Mouse (Mus musculus) limb, embryonic 13.5 days (tissue): ENCODE data around the gene Hmgb1. TPM values are rescaled to one million over a fixed set of nuclear protein-coding genes. Genes with fewer than 3 reads are reported as not detected.

ENCODE experiments used
- ATAC-seq: fragments of 200-750 bp; cut with Nextera tagmentation; 2 replicates; pipeline ENCODE4 v1.8.0; 2017; ENCODE audit warnings: low read depth, moderate number of reproducible peaks, moderate TSS enrichment; ENCODE audit not compliant: low FRiP score
- H3K27ac ChIP-seq: fragments of 300-500 bp; sonication (generic); 2 replicates; pipeline ENCODE4 v1.5.1; 2015; ENCODE audit warnings: inconsistent platforms, mild to moderate bottlenecking, moderate library complexity
- H3K27me3 ChIP-seq: fragments of 300-500 bp; sonication (generic); 2 replicates; pipeline ENCODE4 v1.6.1; 2015; ENCODE audit warnings: mild to moderate bottlenecking, inconsistent platforms
- H3K36me3 ChIP-seq: fragments of 300-500 bp; sonication (generic); 2 replicates; pipeline ENCODE4 v1.6.1; 2015; ENCODE audit warnings: inconsistent platforms, mild to moderate bottlenecking, moderate library complexity
- H3K4me1 ChIP-seq: fragments of 300-500 bp; sonication (generic); 2 replicates; pipeline ENCODE4 v1.6.1; 2015; ENCODE audit warnings: inconsistent platforms
- H3K4me2 ChIP-seq: fragments of 300-500 bp; sonication (generic); replicated peaks from 2 replicates; pipeline ENCODE4 v1.6.1; 2015; ENCODE audit warnings: inconsistent platforms, mild to moderate bottlenecking, moderate library complexity
- H3K4me3 ChIP-seq: fragments of 300-500 bp; sonication (generic); 2 replicates; pipeline ENCODE4 v1.5.1; 2015; ENCODE audit warnings: moderate library complexity, mild to moderate bottlenecking, inconsistent platforms
- H3K9ac ChIP-seq: fragments of 300-500 bp; sonication (generic); 2 replicates; pipeline ENCODE4 v1.6.1; 2015; ENCODE audit warnings: mild to moderate bottlenecking, inconsistent platforms
- H3K9me3 ChIP-seq: fragments of 300-500 bp; sonication (generic); 2 replicates; pipeline ENCODE4 v1.6.1; 2016; ENCODE audit warnings: inconsistent platforms
- WGBS: fragments of 180-500 bp; shearing (Covaris S2); methylation state at CpG from one replicate; pipeline ENCODE4 v1.1.7; 2015; 5-methylcytosine and 5-hydroxymethylcytosine counted together
- polyA plus RNA-seq: library from polyadenylated mRNA; unstranded; fragments of >200 nt; fragmentation: Nextera tagmentation; extraction: Ambion mirVana; gene quantifications from 2 replicates; pipeline ENCODE4 v1.2.1, GENCODE M21; 2015

The Hmgb1 gene
- polyA plus RNA-seq, 1 experiment from 2014 or later, result 1,754 TPM

- H3K4me2 ChIP-seq, result no peak overlapping the region
- no peaks in the 10 kb centered on the region for H3K36me3 ChIP-seq
- ATAC-seq, result no peak
- H3K27ac ChIP-seq, result no peak overlapping the region
- no peaks in the 10 kb centered on the region for H3K4me1 ChIP-seq
- no peak overlapping the region for H3K9ac ChIP-seq
- H3K4me3 ChIP-seq, result no peak overlapping the region
- H3K27me3 ChIP-seq, result no peaks in the 10 kb centered on the region
- no peaks in the 10 kb centered on the region for H3K9me3 ChIP-seq
- WGBS, result 72% methylated on average over 2 of the region's 2 CpGs
Observed at GRCm38 (mm10) chr5:149089860-149090259, 94.4 kb downstream of the Hmgb1 start.

- H3K4me3 ChIP-seq, result no peak overlapping the region
- no peaks in the 10 kb centered on the region for H3K9me3 ChIP-seq
- no peaks in the 10 kb centered on the region for H3K27me3 ChIP-seq
- ATAC-seq, result no peak
- H3K9ac ChIP-seq, result no peak overlapping the region
- H3K36me3 ChIP-seq, result no peaks in the 10 kb centered on the region
- no peaks in the 10 kb centered on the region for H3K4me1 ChIP-seq
- H3K27ac ChIP-seq, result no peak overlapping the region
- no peak overlapping the region for H3K4me2 ChIP-seq
- 88% methylated on average over 5 of the region's 5 CpGs for WGBS
Observed at GRCm38 (mm10) chr5:149089456-149089855, 94.8 kb downstream of the Hmgb1 start.

- Histone ChIP-seq H3K27ac (no peak overlapping the region), H3K9me3 (no peaks in the 10 kb centered on the region), H3K4me1 (no peaks in the 10 kb centered on the region), H3K27me3 (no peaks in the 10 kb centered on the region), H3K4me2 (no peak overlapping the region), H3K36me3 (no peaks in the 10 kb centered on the region), H3K4me3 (no peak overlapping the region), H3K9ac (no peak overlapping the region)
- 80% methylated on average over 6 of the region's 6 CpGs for WGBS
- no peak for ATAC-seq
Observed at GRCm38 (mm10) chr5:149088891-149089290, 95.4 kb downstream of the Hmgb1 start.

GRCm38 (mm10) chr5:149088149-149088548, 96.1 kb downstream of the Hmgb1 start:
- no peaks in the 10 kb centered on the region for H3K27me3 ChIP-seq
- no peak overlapping the region for H3K4me3 ChIP-seq
- H3K27ac ChIP-seq, result no peak overlapping the region
- H3K4me1 ChIP-seq, result no peaks in the 10 kb centered on the region
- H3K36me3 ChIP-seq, result no peaks in the 10 kb centered on the region
- WGBS, result 76% methylated on average over 3 of the region's 3 CpGs
- no peak for ATAC-seq
- H3K9me3 ChIP-seq, result no peaks in the 10 kb centered on the region
- no peak overlapping the region for H3K9ac ChIP-seq
- no peak overlapping the region for H3K4me2 ChIP-seq

- H3K4me1 ChIP-seq, result no peaks in the 10 kb centered on the region
- H3K4me2 ChIP-seq, result no peak overlapping the region
- H3K4me3 ChIP-seq, result no peak overlapping the region
- H3K36me3 ChIP-seq, result no peaks in the 10 kb centered on the region
- H3K9me3 ChIP-seq, result no peaks in the 10 kb centered on the region
- H3K9ac ChIP-seq, result no peak overlapping the region
- ATAC-seq, result no peak
- H3K27me3 ChIP-seq, result no peaks in the 10 kb centered on the region
- WGBS, result 89% methylated on average over 10 of the region's 10 CpGs
- no peak overlapping the region for H3K27ac ChIP-seq
Observed at GRCm38 (mm10) chr5:149086382-149087244, 97.7 kb downstream of the Hmgb1 start.

- no peak overlapping the region for H3K4me2 ChIP-seq
- H3K4me1 ChIP-seq, result peaks cover 8% of the 10 kb centered on the region; the same call in 1 of the 2 replicates
- no peaks in the 10 kb centered on the region for H3K9me3 ChIP-seq
- H3K27ac ChIP-seq, result no peak overlapping the region
- no peak overlapping the region for H3K9ac ChIP-seq
- H3K4me3 ChIP-seq, result no peak overlapping the region
- H3K36me3 ChIP-seq, result no peaks in the 10 kb centered on the region
- WGBS, result 91% methylated on average over 8 of the region's 8 CpGs
- no peak for ATAC-seq
- no peaks in the 10 kb centered on the region for H3K27me3 ChIP-seq
Observed at GRCm38 (mm10) chr5:149080466-149080865, 103.8 kb downstream of the Hmgb1 start.

GRCm38 (mm10) chr5:149079758-149080150, 104.5 kb downstream of the Hmgb1 start:
- 49% methylated on average over 7 of the region's 7 CpGs for WGBS
- H3K4me1 ChIP-seq, result peaks cover 8% of the 10 kb centered on the region; the same call in 1 of the 2 replicates
- no peak overlapping the region for H3K4me2 ChIP-seq

GRCm38 (mm10) chr5:149079018-149079757, 105.1 kb downstream of the Hmgb1 start:
- ATAC-seq, result no peak
- Histone ChIP-seq H3K9me3 (no peaks in the 10 kb centered on the region), H3K4me2 (0 out of 2 replicates have a peak overlapping the region, but pooled peaks have one; percentile 14), H3K4me1 (peaks cover 8% of the 10 kb centered on the region; the same call in 1 of the 2 replicates), H3K27me3 (no peaks in the 10 kb centered on the region), H3K4me3 (no peak overlapping the region), H3K9ac (no peak overlapping the region), H3K36me3 (no peaks in the 10 kb centered on the region), H3K27ac (no peak overlapping the region; the same call in 1 of the 2 replicates)
- WGBS, result 17% methylated on average over 18 of the region's 18 CpGs

More at GRCm38 (mm10) chr5:149079758-149080150, 104.5 kb downstream of the Hmgb1 start:
- Histone ChIP-seq H3K9me3 (no peaks in the 10 kb centered on the region), H3K9ac (no peak overlapping the region), H3K36me3 (no peaks in the 10 kb centered on the region), H3K27ac (no peak overlapping the region), H3K4me3 (no peak overlapping the region), H3K27me3 (no peaks in the 10 kb centered on the region)
- no peak for ATAC-seq

GRCm38 (mm10) chr5:149077136-149077535, 107.2 kb downstream of the Hmgb1 start:
- no peak overlapping the region for H3K4me3 ChIP-seq
- 88% methylated on average over 8 of the region's 8 CpGs for WGBS

GRCm38 (mm10) chr5:149071546-149071945, 112.7 kb downstream of the Hmgb1 start:
- H3K4me3 ChIP-seq, result no peak overlapping the region
- H3K27me3 ChIP-seq, result no peaks in the 10 kb centered on the region
- H3K9me3 ChIP-seq, result no peaks in the 10 kb centered on the region; the same call in 1 of the 2 replicates
- no peaks in the 10 kb centered on the region; the same call in 1 of the 2 replicates for H3K36me3 ChIP-seq
- H3K4me2 ChIP-seq, result no peak overlapping the region
- H3K4me1 ChIP-seq, result no peaks in the 10 kb centered on the region
- H3K9ac ChIP-seq, result no peak overlapping the region
- 95% methylated on average over 5 of the region's 5 CpGs for WGBS
- H3K27ac ChIP-seq, result no peak overlapping the region
- no peak for ATAC-seq

More at GRCm38 (mm10) chr5:149077136-149077535, 107.2 kb downstream of the Hmgb1 start:
- no peak overlapping the region for H3K4me2 ChIP-seq
- H3K4me1 ChIP-seq, result peaks cover 8% of the 10 kb centered on the region; the same call in 1 of the 2 replicates
- H3K9ac ChIP-seq, result no peak overlapping the region
- H3K36me3 ChIP-seq, result no peaks in the 10 kb centered on the region
- no peak for ATAC-seq
- no peaks in the 10 kb centered on the region for H3K9me3 ChIP-seq
- no peaks in the 10 kb centered on the region for H3K27me3 ChIP-seq
- H3K27ac ChIP-seq, result no peak overlapping the region

GRCm38 (mm10) chr5:149068745-149069144, 115.5 kb downstream of the Hmgb1 start:
- ATAC-seq, result no peak
- Histone ChIP-seq H3K27ac (no peak overlapping the region), H3K4me3 (no peak overlapping the region), H3K9me3 (no peaks in the 10 kb centered on the region; the same call in 1 of the 2 replicates), H3K4me2 (no peak overlapping the region), H3K27me3 (no peaks in the 10 kb centered on the region), H3K9ac (no peak overlapping the region), H3K4me1 (no peaks in the 10 kb centered on the region), H3K36me3 (no peaks in the 10 kb centered on the region; the same call in 1 of the 2 replicates)
- WGBS, result 93% methylated on average over 10 of the region's 10 CpGs

GRCm38 (mm10) chr5:149068247-149068740, 116.0 kb downstream of the Hmgb1 start:
- Histone ChIP-seq H3K36me3 (no peaks in the 10 kb centered on the region; the same call in 1 of the 2 replicates), H3K4me3 (no peak overlapping the region), H3K4me1 (no peaks in the 10 kb centered on the region), H3K4me2 (no peak overlapping the region), H3K9ac (no peak overlapping the region), H3K27me3 (no peaks in the 10 kb centered on the region), H3K9me3 (no peaks in the 10 kb centered on the region; the same call in 1 of the 2 replicates), H3K27ac (no peak overlapping the region)
- WGBS, result 85% methylated on average over 17 of the region's 17 CpGs
- no peak for ATAC-seq
